Mouse (Mus musculus) urinary bladder, postnatal 25 days (tissue): Measurements from ENCODE around the gene Cdkl2.

Experiments used
- DNase-seq: peaks from one replicate; pipeline ENCODE4 v3.0.0; 2022; ENCODE audit warnings: low spot score

The Cdkl2 gene

DNA sequence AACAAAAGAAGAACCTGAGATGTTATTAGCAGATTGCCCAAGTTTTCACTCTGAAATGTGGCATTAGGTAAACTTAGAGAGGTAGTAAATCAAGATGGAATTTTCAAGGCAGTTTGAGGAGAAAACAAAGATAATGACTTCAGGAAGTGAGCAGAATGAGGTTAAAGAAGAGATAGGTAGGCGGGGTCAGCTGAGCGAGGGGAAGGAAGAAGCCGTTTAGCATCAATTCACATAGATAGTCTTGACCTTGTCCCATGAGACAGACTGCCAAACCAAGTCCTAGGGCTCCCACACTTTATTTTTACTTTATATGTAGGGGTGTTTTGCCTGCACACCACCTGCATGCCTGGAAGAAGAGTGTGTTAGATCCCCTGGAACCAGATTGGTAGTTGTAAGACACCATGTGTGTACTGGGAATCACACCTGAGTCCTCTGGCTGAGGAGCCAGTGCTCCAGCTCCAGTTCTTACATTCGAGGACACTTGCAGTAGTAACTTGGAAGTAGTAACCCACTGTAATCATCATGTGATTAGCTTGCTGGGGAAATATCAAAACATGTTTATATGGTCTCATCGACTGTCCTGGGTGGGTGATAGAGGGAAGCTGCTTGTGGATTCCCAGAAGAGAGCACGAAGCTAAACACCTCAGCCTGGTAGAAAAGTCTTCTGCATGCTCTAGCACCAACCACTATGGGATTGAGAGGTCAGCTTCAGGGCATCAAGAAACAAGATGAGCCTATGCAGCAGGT, 52.3 kb downstream of the Cdkl2 start:
- DNase-seq = no peak

DNA sequence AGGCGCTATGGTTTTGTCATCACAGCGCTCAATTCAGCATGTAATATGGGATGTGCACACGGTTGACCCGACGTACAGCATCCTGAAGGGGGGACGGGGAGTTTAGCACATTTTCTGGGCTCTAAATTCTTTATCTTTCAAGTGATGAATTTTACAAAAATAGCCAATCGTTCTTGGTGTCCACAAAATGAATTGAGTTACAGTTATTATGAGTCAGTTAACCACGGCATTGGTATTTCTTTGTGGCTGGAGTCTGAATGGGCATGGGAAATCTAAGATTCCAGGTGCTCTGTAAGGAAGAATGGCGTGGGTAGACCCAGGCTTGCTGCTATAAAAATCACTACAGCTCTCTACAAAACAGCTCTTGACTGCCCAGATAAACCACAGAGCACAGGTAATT, 54.4 kb downstream of the Cdkl2 start:
- DNase-seq = no peak

DNA sequence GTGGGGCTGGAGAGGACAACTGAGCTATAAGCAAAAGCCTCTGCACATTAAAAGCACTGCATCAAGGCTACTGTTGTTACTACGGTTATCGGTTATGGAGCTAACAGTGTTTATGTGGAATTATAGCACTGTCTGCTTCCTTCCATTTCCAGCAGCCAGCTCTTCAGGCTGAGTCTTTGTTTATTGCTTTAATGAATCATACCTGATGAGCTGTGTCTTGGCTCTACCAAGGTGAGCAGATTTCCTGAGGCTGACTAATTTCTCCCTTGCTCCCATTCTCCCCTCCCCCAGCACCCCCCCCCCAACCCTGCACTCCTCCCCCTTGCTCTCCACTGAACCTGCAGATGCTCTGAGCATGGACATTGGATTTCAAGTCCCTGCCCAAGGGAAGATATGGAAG, 55.9 kb downstream of the Cdkl2 start:
- no peak for DNase-seq

DNA sequence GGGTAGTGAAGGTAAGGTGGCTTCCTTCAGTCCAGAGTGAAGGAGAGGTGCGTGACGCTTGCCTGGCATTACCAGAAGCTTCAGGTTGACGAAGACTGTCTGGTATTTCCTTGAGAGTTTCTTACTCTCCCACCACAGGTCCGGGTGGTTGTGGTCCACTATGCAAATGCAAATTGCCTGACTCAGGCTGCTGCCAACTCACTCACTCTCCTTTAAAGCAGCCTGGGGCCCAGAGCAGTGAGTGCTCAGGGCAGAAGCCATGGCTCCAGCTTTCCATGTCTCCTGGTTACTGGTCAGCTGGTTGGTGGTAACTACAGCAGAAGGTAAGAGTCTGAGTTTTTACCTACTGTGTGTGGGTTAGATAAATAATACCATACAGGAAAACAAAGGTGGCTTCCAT, 56.4 kb downstream of the Cdkl2 start, which contains the start of gene Odaph:
Gene Odaph, plus strand, starts transcription at position 240 of the 400 bp plus-strand sequence.
- no peak for DNase-seq

DNA sequence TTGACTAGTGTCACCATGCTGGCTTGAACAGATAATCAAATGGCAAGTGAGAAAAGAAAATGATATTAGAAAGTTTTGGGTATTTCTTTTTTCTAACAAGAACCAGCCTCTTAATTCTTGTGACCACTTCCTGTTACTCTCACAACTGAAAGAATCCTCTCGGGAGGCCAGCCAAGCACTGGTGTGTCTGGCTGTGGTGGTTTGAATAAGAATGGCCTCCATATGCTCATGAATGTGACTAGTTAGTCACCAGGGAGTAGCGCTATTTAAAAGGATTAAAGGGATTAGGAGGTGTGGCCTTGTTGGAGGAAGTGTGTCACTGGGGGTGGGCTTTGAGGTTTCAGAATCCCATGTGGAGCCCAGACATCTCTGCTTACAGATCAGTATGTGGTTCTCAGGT, 58.0 kb downstream of the Cdkl2 start:
- DNase-seq = no peak

DNA sequence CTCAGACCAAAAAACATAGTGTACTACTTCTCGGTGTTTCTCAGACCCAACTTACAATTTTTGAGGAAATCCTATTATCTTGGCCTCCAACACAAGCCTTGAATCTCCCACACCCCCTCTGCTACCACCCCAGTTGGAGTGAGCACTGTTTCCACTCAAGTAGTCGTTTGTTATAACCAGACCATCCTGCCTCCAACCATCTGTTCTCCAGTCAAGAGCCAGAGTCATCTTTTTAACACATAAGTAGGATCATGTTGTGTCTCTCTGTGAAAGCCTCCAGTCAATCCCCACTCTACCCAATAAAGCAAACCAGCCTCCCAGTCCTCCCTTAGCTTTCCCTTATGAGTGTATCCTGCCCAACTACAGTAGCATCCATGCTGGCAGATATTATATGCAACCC, 60.2 kb downstream of the Cdkl2 start:
- no peak for DNase-seq

DNA sequence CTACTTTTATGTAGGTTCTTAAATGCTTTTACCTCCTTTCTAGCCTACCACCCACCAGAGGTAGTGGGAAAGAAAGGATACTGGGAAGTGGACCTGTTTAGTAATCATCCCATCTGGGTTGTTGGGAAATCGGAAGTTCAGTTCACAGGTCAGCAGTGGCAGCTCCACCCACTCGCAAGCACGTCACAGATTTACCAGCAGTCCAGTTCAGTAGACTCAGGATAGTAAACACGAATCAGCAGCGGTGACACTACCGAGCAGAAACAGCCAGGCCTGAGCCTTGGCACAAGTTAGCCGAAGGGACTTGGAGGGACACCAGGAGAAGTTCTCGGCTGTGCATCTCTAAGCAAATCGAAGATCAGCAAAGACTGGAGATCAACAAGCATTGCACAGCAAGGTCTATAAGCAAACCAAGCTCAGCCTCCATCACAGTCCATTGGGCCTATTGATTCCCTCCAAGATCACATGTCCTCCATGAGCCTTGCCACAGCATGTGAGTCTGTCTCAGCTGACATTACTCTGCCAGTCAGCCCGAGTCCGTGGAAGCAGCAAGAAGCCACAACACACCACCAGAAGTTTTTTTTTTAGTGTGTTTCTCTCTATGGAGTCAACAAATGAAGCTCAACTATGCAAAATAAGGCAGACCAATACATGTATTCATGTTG, 62.4 kb downstream of the Cdkl2 start:
- DNase-seq = no peak

DNA sequence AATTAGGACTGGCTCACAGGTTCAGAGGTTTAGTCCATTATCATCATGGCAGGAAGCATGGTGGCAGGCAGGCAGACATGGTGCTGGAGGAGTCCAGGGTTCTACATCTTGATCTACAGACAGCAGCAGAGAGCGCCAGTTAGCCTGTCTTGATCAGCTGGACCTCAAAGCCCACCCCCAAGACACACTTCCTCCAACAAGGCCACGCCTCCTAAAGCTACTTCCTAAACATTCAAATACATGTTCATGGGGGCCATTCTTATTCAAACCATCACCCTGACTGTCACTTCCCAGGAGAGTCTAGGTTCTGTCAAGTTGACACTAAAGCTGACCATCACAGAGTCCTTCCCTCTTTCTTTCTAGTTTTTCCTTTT, 66.3 kb downstream of the Cdkl2 start:
- DNase-seq = no peak

DNA sequence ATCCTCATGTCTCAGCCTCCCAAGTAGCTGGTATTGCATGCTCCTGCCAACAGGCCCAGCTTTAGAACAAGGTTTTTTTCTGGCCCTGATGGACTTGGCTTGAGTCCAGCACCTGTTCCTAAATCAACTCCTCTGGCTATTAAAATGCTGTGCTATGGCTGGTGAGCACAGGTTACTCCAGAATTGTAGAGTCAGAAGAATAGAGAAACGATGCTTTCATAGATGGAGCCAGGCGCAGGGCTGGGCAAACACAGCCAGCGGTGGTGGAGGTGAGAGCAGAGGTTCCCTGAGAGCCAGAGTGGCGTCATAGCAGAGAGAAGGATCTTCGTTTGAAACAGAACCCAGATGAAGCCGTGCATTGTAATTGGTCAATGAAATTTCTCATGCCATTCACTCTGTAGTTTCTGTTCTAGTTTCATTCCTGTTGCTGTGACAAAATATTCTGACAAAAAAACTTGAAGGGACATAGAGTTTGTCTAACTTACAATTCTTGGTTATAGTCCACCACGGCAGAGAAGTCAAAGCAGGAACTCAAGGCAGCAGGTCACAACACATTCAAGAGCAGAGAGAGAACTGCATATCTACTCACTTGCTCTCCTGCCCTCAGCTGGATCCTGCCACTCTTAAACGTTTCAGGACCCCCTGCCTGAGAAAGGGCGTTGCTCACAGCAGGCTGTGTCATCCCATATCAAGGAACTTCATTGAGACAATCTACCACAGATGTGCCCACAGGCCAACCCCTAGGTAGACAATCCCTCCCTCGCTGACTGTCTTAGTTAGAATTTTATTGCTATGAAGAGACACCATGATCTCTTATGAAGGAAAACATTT, 66.9 kb downstream of the Cdkl2 start:
- no peak for DNase-seq

DNA sequence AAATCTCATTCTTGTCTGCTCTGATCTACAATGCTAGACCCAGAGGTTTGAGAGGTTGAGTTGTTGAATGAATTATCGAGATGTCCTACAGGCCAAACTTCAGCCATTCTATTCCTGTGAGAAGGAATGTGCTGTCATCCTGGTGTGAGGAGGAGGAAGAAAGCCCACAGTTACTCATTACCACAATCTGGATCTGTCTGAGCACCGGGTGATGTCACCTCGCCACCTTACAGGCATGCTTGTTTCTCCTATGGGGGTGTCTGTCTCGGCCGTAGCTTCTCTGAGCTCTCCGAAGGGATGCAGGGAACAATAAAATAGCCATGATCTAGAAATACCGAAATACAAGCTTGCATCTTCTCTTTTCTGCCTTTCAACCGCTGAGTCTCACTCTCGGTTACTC, 67.9 kb downstream of the Cdkl2 start:
- DNase-seq = no peak

DNA sequence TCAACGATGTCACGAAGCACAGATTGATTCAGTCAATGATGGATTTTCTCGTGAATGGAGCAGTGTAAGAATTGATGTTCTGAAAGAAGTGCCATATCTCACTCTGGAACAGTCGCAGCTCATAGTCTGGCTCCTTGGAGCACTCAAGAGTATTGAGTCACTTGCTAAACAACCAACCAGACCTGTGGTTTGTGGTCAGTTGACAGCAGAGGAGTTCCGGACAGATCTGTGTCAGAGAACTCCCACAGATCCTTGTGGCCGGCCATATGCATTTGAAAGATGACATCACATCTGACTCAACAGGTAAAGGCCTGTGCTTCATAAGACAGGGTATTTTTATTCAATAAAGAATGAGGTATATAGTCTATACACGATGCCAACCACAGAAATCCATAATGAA, 69.7 kb downstream of the Cdkl2 start:
- no peak for DNase-seq

DNA sequence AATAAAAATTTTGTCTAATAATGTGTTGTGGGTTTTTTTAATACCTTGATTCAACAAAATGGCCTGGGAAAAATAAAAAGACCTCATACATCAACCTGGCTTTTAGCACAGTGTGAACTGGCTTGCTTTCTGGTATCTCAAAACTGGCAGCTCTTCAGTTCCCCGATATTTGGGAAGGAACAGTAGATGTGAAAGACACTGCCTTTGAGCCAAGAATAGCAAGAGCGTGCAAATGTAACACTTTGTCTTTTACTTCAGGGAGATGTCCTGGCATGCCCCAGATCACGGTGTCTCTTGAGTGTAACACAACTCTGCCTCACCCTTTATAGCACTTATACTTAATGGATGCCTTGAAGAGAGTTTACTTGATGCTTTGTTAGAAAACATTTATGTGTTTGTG, 71.6 kb downstream of the Cdkl2 start:
- no peak for DNase-seq

DNA sequence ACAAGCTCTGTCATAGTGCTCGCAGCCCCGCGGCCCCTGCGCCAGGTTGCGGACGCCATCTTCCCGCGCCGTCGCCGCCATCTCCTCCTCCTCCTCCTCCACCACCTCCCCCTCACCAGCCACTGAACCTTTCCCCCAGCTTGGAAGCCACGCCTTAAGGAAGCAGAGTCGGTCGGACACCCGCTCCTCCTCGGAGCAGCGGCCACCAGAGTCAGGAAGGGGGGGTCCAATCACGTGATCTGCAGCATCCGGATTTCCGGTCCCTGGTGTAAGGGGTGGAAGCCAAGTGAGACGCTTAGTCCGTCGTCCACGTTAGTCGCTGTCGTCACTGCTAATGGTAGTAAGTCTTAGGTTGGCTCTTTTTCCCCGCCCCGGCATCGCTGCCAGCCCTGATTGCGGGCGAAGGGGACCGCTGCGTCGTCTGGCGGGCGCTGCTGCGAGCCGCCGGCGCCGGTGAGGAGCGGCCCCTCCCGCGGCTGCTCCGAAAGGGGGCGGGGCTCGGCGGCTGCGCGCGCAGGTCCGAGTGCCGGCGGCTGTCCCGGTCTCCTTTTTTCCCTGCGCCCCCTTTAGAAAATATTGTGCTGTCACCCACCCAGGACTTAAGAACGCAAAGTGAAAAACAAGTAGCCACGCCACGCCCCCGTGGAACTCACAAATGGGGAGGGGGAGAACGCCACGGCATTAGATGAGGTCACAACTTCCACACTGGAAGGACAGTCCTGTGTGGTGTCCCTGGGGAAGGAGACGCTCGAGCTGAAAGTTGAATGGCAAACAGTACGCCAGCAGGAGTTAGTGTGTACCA, 80.8 kb downstream of the Cdkl2 start, which contains the start of gene Rchy1:
Gene Rchy1, minus strand, starts transcription at position 430 of the 802 bp plus-strand sequence.
- DNase-seq = peak; percentile 93

DNA sequence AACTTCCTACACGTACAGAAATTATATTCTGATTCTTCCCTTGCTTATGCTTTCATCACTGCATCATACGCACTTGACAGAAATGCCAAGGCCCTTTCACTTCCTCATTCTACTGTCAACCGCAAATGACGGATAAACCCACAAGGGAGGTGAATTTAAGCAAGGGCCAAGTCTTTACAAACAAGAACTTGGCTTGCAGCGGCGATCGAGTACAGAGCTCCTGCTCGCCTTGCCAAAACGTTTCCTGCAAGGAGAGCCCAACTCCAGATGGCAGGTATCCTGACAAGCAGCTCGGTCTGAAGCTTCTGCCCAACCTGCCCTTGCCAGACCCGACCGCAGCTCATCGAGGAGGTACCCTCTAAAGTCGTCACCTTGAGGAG, 81.4 kb downstream of the Cdkl2 start:
- DNase-seq = no peak

DNA sequence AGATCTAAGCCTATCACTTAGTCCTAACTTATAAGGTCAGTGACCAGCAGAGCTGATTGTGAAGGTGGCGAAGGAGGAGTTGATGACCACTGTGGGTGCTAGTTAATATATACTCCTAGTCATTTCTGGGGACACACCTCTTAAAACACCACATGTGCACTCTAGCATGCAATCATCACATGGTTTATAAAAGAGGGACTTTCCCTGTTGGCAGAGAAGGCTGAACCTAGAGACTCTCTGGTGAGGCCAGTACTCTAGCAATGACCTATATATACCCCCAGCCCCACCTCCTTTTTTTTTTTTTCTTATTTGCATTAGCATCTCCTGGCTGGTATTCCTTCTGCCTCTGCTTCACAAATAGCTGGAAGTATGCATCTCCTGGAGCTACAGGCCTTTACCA, 82.3 kb downstream of the Cdkl2 start:
- DNase-seq = no peak

DNA sequence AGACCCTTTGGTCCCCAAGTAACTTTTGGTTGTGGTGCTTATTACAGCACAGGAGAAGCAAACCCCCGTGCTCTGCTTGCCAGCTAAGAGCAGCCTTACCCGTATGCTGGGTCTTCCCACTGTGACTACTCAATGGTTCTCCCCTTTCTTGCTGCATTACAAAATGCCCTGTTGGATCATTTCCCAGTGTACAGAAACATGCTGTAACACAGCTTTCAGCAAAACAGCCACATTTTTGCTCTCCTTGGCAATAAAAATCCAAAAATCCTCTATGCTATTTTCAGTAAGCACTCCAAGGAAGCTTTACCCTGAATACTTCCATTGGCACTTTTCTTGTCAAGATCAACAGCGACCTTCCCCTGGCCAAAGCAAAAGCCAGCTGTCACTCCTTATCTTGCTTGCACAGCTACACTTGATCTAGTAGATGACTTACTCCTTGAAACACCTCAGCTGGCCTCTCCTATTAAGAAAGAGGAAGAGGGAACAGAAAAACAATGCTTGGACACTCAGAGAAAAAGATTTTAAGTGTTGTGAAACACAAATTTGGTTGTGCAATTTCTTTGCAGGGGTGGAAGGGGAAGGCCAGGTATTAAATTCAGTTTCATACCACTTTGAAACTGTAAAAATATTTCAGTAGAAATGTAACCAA, 83.0 kb downstream of the Cdkl2 start:
- no peak for DNase-seq

DNA sequence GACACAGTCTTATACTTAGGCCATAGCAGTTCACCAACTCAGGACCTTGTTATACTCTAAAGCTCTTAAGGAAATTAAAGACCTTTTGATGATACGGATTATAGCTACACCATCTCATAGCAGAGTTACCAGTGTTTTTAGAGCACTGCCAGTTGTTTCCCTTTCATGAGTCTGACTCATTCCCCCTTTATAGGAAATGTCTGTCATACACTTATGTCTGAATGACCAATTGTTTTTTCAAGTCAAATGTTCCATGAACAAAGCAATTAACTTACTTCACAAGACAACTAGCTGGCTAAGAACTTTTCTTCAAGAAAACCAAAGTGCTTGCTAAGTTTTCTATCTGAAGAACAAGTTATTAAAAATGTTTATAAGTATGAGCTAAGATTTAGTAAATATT, 83.7 kb downstream of the Cdkl2 start:
- DNase-seq = no peak

DNA sequence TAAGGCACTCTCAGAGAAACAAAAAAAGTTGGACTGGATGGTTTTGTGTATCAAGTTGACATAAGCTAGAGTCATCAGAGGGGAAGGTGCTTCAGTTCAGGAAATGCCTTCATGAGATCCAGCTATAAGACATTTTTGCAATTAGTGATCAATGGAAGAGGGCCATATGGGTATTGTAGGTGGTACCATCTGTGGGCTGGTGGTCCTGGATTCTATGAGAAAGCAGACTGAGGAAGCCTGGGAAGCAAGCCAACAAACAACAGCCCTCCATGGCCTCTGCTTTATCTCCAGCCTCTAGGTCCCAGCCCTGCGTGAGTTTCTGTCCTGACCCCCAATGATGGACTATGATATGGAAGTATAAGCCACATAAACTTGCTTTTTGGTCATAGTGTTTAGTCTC, 84.6 kb downstream of the Cdkl2 start:
- DNase-seq = no peak

DNA sequence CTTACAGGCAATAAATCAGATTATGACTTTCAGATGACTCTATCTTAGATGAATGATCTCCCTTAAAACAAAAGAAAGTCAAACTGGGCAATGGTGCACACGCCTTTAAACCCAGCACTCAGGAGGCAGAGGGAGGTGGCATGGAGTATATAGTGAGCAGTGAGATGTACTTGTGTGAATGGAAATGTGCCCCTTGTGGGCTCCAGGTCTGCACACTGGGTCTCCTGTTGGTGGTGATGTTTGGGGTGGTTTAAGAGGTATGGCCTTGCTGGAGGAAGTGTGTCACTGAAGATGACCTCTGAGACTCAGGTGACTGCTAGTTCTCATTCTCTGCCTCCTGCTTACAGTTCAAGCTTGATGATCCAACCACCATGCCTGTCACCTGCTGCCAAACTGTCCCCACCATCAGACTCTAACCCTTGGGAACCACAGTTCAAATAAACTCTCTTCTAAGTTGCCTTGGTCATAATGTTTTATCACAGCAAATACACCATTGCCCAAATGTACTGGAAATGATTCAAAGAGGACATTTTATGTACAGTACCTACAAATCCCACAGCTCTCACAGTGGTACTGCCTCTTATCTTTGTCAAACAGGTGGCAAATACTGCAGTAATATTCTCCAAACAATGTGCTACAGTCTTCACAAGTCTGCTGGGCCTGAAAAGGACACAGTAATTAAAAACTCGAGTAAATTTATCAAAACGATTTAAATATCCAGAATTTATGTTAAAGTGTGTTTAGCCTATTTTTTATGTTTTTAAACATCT, 86.5 kb downstream of the Cdkl2 start:
- no peak for DNase-seq
